Mouse (Mus musculus): ENCODE measurements at regions not wholly inside any gene's neighbourhood (a gene's known extent, or its start where the extent isn't known, plus 50 kb on each side); places are given as distances from the start of the nearest gene placed in this dataset.

- TF ChIP-seq CTCF (IDR thresholded peaks at IDR 0.05; ENCODE audit: low read depth, low read length) (no peak), POLR2A (IDR thresholded peaks at IDR 0.05; ENCODE audit: extremely low read depth, insufficient read depth, low read length) (no peak)
These were observed 1092.3 kb downstream of the Gsdmc2 start for GRCm38 (mm10) chr15:62752686-62753085.
